Mouse (Mus musculus): ENCODE data around the gene Bsnd. TPM values are rescaled to one million over a fixed set of nuclear protein-coding genes. Genes with fewer than 3 reads are reported as not detected.

The Bsnd gene
- total and polyA plus RNA-seq, 3 experiments, result 0.16 TPM; not detected in 2

GRCm38 (mm10) chr4:106496833-106497232 lies 4.8 kb upstream of the Bsnd start:
- no peaks in the 10 kb centered on the region for H3K9me3 ChIP-seq (replicated peaks)
- H3K4me1 ChIP-seq (ENCODE audit: insufficient read depth, low read depth, low read length), result no peaks in the 10 kb centered on the region
- no peak for DNase-seq (ENCODE audit: low spot score)
- no peak for ATAC-seq (ENCODE audit: extremely low read depth, insufficient number of reproducible peaks, low FRiP score, poor library complexity, severe bottlenecking)
- no peak for TF ChIP-seq GATA1 (IDR thresholded peaks at IDR 0.05; ENCODE audit: borderline replicate concordance, low read length)
- TF ChIP-seq GATA2 (IDR thresholded peaks at IDR 0.05; ENCODE audit: borderline replicate concordance, low read depth, low read length), result no peak
- no peak for TF ChIP-seq TAL1 (conservative IDR thresholded peaks at IDR 0.05; ENCODE audit: low read depth, low read length)
- H3K36me3 ChIP-seq (replicated peaks), result no peaks in the 10 kb centered on the region
- peaks cover 32% of the 10 kb centered on the region; the same call in 1 of the 2 replicates for H3K27me3 ChIP-seq (ENCODE audit: insufficient read depth, low read length)
- H3K4me3 ChIP-seq (ENCODE audit: low read depth, low read length), result no peak overlapping the region

GRCm38 (mm10) chr4:106493639-106494038 lies 1.6 kb upstream of the Bsnd start:
- peaks cover 18% of the 10 kb centered on the region; the same call in 1 of the 2 replicates for H3K27me3 ChIP-seq (ENCODE audit: insufficient read depth, low read length)
- no peaks in the 10 kb centered on the region for H3K9me3 ChIP-seq (replicated peaks)
- no peak for DNase-seq (ENCODE audit: low spot score)
- H3K36me3 ChIP-seq (replicated peaks), result no peaks in the 10 kb centered on the region
- TF ChIP-seq GATA1 (IDR thresholded peaks at IDR 0.05; ENCODE audit: borderline replicate concordance, low read length) (no peak), CTCF (IDR thresholded peaks at IDR 0.05; ENCODE audit: low read depth, low read length) (no peak), TAL1 (conservative IDR thresholded peaks at IDR 0.05; ENCODE audit: low read depth, low read length) (no peak), POLR2AphosphoS5 (IDR thresholded peaks at IDR 0.05; ENCODE audit: insufficient replicate concordance, low read depth, low read length) (no peak), GATA2 (IDR thresholded peaks at IDR 0.05; ENCODE audit: borderline replicate concordance, low read depth, low read length) (no peak)
- ATAC-seq (ENCODE audit: extremely low read depth, insufficient number of reproducible peaks, low FRiP score, poor library complexity, severe bottlenecking), result no peak
- no peak overlapping the region for H3K4me3 ChIP-seq (ENCODE audit: low read depth, low read length)
- H3K4me1 ChIP-seq (ENCODE audit: insufficient read depth, low read depth, low read length), result no peaks in the 10 kb centered on the region

- ATAC-seq (ENCODE audit: extremely low read depth, insufficient number of reproducible peaks, low FRiP score, poor library complexity, severe bottlenecking) (no peak), DNase-seq (ENCODE audit: low spot score) (no peak)
- TF ChIP-seq POLR2AphosphoS5 (IDR thresholded peaks at IDR 0.05; ENCODE audit: insufficient replicate concordance, low read depth, low read length) (no peak), CTCF (IDR thresholded peaks at IDR 0.05; ENCODE audit: low read depth, low read length) (no peak), TAL1 (conservative IDR thresholded peaks at IDR 0.05; ENCODE audit: low read depth, low read length) (no peak)
- peaks cover 24% of the 10 kb centered on the region; the same call in 1 of the 2 replicates for H3K27me3 ChIP-seq (ENCODE audit: insufficient read depth, low read length)
- H3K4me3 ChIP-seq (ENCODE audit: low read depth, low read length), result no peak overlapping the region
- H3K4me1 ChIP-seq (ENCODE audit: insufficient read depth, low read depth, low read length), result no peaks in the 10 kb centered on the region
- no peaks in the 10 kb centered on the region for H3K36me3 ChIP-seq (replicated peaks)
- no peaks in the 10 kb centered on the region for H3K9me3 ChIP-seq (replicated peaks)
These were observed 1.5 kb downstream of the Bsnd start for GRCm38 (mm10) chr4:106490620-106491019.

- ATAC-seq (ENCODE audit: extremely low read depth, insufficient number of reproducible peaks, low FRiP score, poor library complexity, severe bottlenecking), result no peak
- Histone ChIP-seq H3K4me1 (ENCODE audit: insufficient read depth, low read depth, low read length) (no peaks in the 10 kb centered on the region), H3K27me3 (ENCODE audit: insufficient read depth, low read length) (peaks cover 61% of the 10 kb centered on the region), H3K9me3 (replicated peaks) (no peaks in the 10 kb centered on the region), H3K4me3 (ENCODE audit: low read depth, low read length) (no peak overlapping the region), H3K36me3 (replicated peaks) (no peaks in the 10 kb centered on the region)
- no peak for DNase-seq (ENCODE audit: low spot score)
- TF ChIP-seq CTCF (IDR thresholded peaks at IDR 0.05; ENCODE audit: low read depth, low read length) (no peak), GATA2 (IDR thresholded peaks at IDR 0.05; ENCODE audit: borderline replicate concordance, low read depth, low read length) (no peak), POLR2AphosphoS5 (IDR thresholded peaks at IDR 0.05; ENCODE audit: insufficient replicate concordance, low read depth, low read length) (no peak), TAL1 (conservative IDR thresholded peaks at IDR 0.05; ENCODE audit: low read depth, low read length) (no peak), GATA1 (IDR thresholded peaks at IDR 0.05; ENCODE audit: borderline replicate concordance, low read length) (no peak)
These were observed 8.3 kb downstream of the Bsnd start for GRCm38 (mm10) chr4:106483831-106484230.

GRCm38 (mm10) chr4:106483215-106483727 lies 8.8 kb downstream of the Bsnd start:
- TF ChIP-seq CTCF (IDR thresholded peaks at IDR 0.05; ENCODE audit: low read depth, low read length) (no peak), TAL1 (conservative IDR thresholded peaks at IDR 0.05; ENCODE audit: low read depth, low read length) (no peak), GATA2 (IDR thresholded peaks at IDR 0.05; ENCODE audit: borderline replicate concordance, low read depth, low read length) (no peak), POLR2AphosphoS5 (IDR thresholded peaks at IDR 0.05; ENCODE audit: insufficient replicate concordance, low read depth, low read length) (no peak), GATA1 (IDR thresholded peaks at IDR 0.05; ENCODE audit: borderline replicate concordance, low read length) (no peak)
- DNase-seq (ENCODE audit: low spot score), result no peak
- no peak for ATAC-seq (ENCODE audit: extremely low read depth, insufficient number of reproducible peaks, low FRiP score, poor library complexity, severe bottlenecking)
- Histone ChIP-seq H3K4me1 (ENCODE audit: insufficient read depth, low read depth, low read length) (no peaks in the 10 kb centered on the region), H3K36me3 (replicated peaks) (no peaks in the 10 kb centered on the region), H3K4me3 (ENCODE audit: low read depth, low read length) (no peak overlapping the region), H3K9me3 (replicated peaks) (no peaks in the 10 kb centered on the region), H3K27me3 (ENCODE audit: insufficient read depth, low read length) (peaks cover 59% of the 10 kb centered on the region)

GRCm38 (mm10) chr4:106480545-106480944 lies 11.5 kb downstream of the Bsnd start:
- no peak overlapping the region for H3K4me3 ChIP-seq (ENCODE audit: low read depth, low read length)
- TF ChIP-seq GATA2 (IDR thresholded peaks at IDR 0.05; ENCODE audit: borderline replicate concordance, low read depth, low read length) (no peak), POLR2AphosphoS5 (IDR thresholded peaks at IDR 0.05; ENCODE audit: insufficient replicate concordance, low read depth, low read length) (no peak), GATA1 (IDR thresholded peaks at IDR 0.05; ENCODE audit: borderline replicate concordance, low read length) (no peak), CTCF (IDR thresholded peaks at IDR 0.05; ENCODE audit: low read depth, low read length) (no peak), TAL1 (conservative IDR thresholded peaks at IDR 0.05; ENCODE audit: low read depth, low read length) (no peak)
- DNase-seq (ENCODE audit: low spot score) (no peak), ATAC-seq (ENCODE audit: extremely low read depth, insufficient number of reproducible peaks, low FRiP score, poor library complexity, severe bottlenecking) (no peak)
- H3K27me3 ChIP-seq (ENCODE audit: insufficient read depth, low read length), result peaks cover 51% of the 10 kb centered on the region
- no peaks in the 10 kb centered on the region for H3K9me3 ChIP-seq (replicated peaks)
- H3K36me3 ChIP-seq (replicated peaks), result no peaks in the 10 kb centered on the region
- no peaks in the 10 kb centered on the region for H3K4me1 ChIP-seq (ENCODE audit: insufficient read depth, low read depth, low read length)
